Mouse (Mus musculus) embryonic facial prominence, embryonic 13.5 days (tissue): ENCODE results near the gene Adgrf2. TPM values are rescaled to one million over a fixed set of nuclear protein-coding genes. Genes with fewer than 3 reads are reported as not detected.

Experiments
- ATAC-seq: fragments of 200-750 bp; cut with Nextera tagmentation; 2 replicates; pipeline ENCODE4 v1.8.0; 2017; ENCODE audit warnings: low read depth; ENCODE audit not compliant: insufficient number of reproducible peaks, insufficient read depth, low FRiP score, low TSS enrichment
- H3K27ac ChIP-seq: fragments of 300-500 bp; sonication (generic); 2 replicates; pipeline ENCODE4 v1.5.1; 2015; ENCODE audit warnings: moderate library complexity, mild to moderate bottlenecking, inconsistent platforms
- H3K27me3 ChIP-seq: fragments of 300-500 bp; sonication (generic); 2 replicates; pipeline ENCODE4 v1.6.1; 2015; ENCODE audit warnings: mild to moderate bottlenecking, inconsistent platforms
- H3K36me3 ChIP-seq: fragments of 300-500 bp; sonication (generic); 2 replicates; pipeline ENCODE4 v1.6.1; 2015; ENCODE audit warnings: mild to moderate bottlenecking, inconsistent platforms
- H3K4me1 ChIP-seq: fragments of 300-500 bp; sonication (generic); 2 replicates; pipeline ENCODE4 v1.6.1; 2015; ENCODE audit warnings: inconsistent platforms
- H3K4me2 ChIP-seq: fragments of 300-500 bp; sonication (generic); 2 replicates; pipeline ENCODE4 v1.6.1; 2015; ENCODE audit warnings: moderate library complexity, mild to moderate bottlenecking, inconsistent platforms
- H3K4me3 ChIP-seq: fragments of 300-500 bp; sonication (generic); 2 replicates; pipeline ENCODE4 v1.5.1; 2015; ENCODE audit warnings: mild to moderate bottlenecking, inconsistent platforms
- H3K9ac ChIP-seq: fragments of 300-500 bp; sonication (generic); 2 replicates; pipeline ENCODE4 v1.6.1; 2015; ENCODE audit warnings: mild to moderate bottlenecking, inconsistent platforms
- H3K9me3 ChIP-seq: fragments of 300-500 bp; sonication (generic); 2 replicates; pipeline ENCODE4 v1.6.1; 2016; ENCODE audit warnings: inconsistent platforms
- WGBS: fragments of 180-500 bp; shearing (Covaris S2); methylation state at CpG from one replicate; pipeline ENCODE4 v1.1.7; 2015; ENCODE audit warnings: mixed read lengths; 5-methylcytosine and 5-hydroxymethylcytosine counted together
- polyA plus RNA-seq: library from polyadenylated mRNA; unstranded; fragments of >200 nt; fragmentation: Nextera tagmentation; extraction: Ambion mirVana; gene quantifications from 2 replicates; pipeline ENCODE4 v1.2.1, GENCODE M21; 2015

The Adgrf2 gene
- polyA plus RNA-seq, 1 experiment from 2014 or later, result 0.14 TPM

- no peak for ATAC-seq
- WGBS, result 91% methylated on average over 7 of the region's 7 CpGs
Measured at GRCm38 (mm10) chr17:42714991-42715390, 27.0 kb downstream of the Adgrf2 start.

GRCm38 (mm10) chr17:42710717-42711116 is 31.3 kb downstream of the Adgrf2 start:
- Histone ChIP-seq H3K27ac (no peak overlapping the region), H3K9ac (no peak overlapping the region), H3K4me2 (no peak overlapping the region), H3K4me3 (no peak overlapping the region), H3K27me3 (no peaks in the 10 kb centered on the region), H3K9me3 (no peaks in the 10 kb centered on the region), H3K4me1 (no peaks in the 10 kb centered on the region), H3K36me3 (no peaks in the 10 kb centered on the region)
- no peak for ATAC-seq
- 88% methylated on average over 7 of the region's 7 CpGs for WGBS

More at GRCm38 (mm10) chr17:42714991-42715390, 27.0 kb downstream of the Adgrf2 start:
- H3K9ac ChIP-seq, result no peak overlapping the region
- H3K27me3 ChIP-seq, result no peaks in the 10 kb centered on the region
- no peak overlapping the region for H3K4me3 ChIP-seq
- no peak overlapping the region for H3K27ac ChIP-seq
- H3K36me3 ChIP-seq, result no peaks in the 10 kb centered on the region
- H3K4me2 ChIP-seq, result no peak overlapping the region
- no peaks in the 10 kb centered on the region for H3K4me1 ChIP-seq
- H3K9me3 ChIP-seq, result no peaks in the 10 kb centered on the region

- 78% methylated on average over 4 of the region's 4 CpGs for WGBS
- Histone ChIP-seq H3K4me2 (no peak overlapping the region), H3K9me3 (no peaks in the 10 kb centered on the region), H3K4me3 (no peak overlapping the region), H3K27ac (no peak overlapping the region), H3K9ac (no peak overlapping the region), H3K36me3 (no peaks in the 10 kb centered on the region), H3K27me3 (no peaks in the 10 kb centered on the region), H3K4me1 (no peaks in the 10 kb centered on the region)
- ATAC-seq, result no peak
Measured at GRCm38 (mm10) chr17:42705611-42706010, 36.4 kb downstream of the Adgrf2 start.

GRCm38 (mm10) chr17:42702198-42702597 is 39.8 kb downstream of the Adgrf2 start:
- Histone ChIP-seq H3K9me3 (no peaks in the 10 kb centered on the region), H3K4me1 (no peaks in the 10 kb centered on the region), H3K4me2 (no peak overlapping the region), H3K36me3 (no peaks in the 10 kb centered on the region), H3K9ac (no peak overlapping the region), H3K27ac (no peak overlapping the region), H3K27me3 (no peaks in the 10 kb centered on the region), H3K4me3 (no peak overlapping the region)
- ATAC-seq, result no peak
- WGBS, result 82% methylated on average over 9 of the region's 9 CpGs

GRCm38 (mm10) chr17:42694730-42695129 is 47.2 kb downstream of the Adgrf2 start:
- no peak overlapping the region for H3K4me2 ChIP-seq
- peaks cover 9% of the 10 kb centered on the region for H3K4me1 ChIP-seq
- no peak overlapping the region for H3K4me3 ChIP-seq
- H3K9ac ChIP-seq, result no peak overlapping the region
- no peak overlapping the region for H3K27ac ChIP-seq
- no peak for ATAC-seq
- 84% methylated on average over 4 of the region's 4 CpGs for WGBS
- no peaks in the 10 kb centered on the region for H3K27me3 ChIP-seq
- no peaks in the 10 kb centered on the region for H3K9me3 ChIP-seq
- no peaks in the 10 kb centered on the region for H3K36me3 ChIP-seq

- no peak within 1 kb of the TSS for H3K4me3 ChIP-seq
- WGBS, result 83% methylated on average over 10 of the region's 10 CpGs
- no peak within 1 kb of the TSS for H3K9ac ChIP-seq
- H3K9me3 ChIP-seq, result no peaks in the 10 kb centered on the region
- no peak within 1 kb of the TSS for H3K4me2 ChIP-seq
- no peaks in the 10 kb centered on the region for H3K36me3 ChIP-seq
- ATAC-seq, result no peak
- H3K27ac ChIP-seq, result no peak within 1 kb of the TSS
- no peaks in the 10 kb centered on the region for H3K27me3 ChIP-seq
- peaks cover 9% of the 10 kb centered on the region for H3K4me1 ChIP-seq
Measured at GRCm38 (mm10) chr17:42692136-42692535, 49.8 kb downstream of the Adgrf2 start, which contains the start of gene Adgrf4. Adgrf4 (minus strand) TSS chr17:42692284.

- 81% methylated on average over 8 of the region's 8 CpGs for WGBS
Measured at GRCm38 (mm10) chr17:42690531-42690930, 51.4 kb downstream of the Adgrf2 start.

More at GRCm38 (mm10) chr17:42690531-42690930, 51.4 kb downstream of the Adgrf2 start:
- no peak overlapping the region for H3K4me3 ChIP-seq
- H3K36me3 ChIP-seq, result no peaks in the 10 kb centered on the region
- no peak overlapping the region for H3K9ac ChIP-seq
- no peak for ATAC-seq
- H3K4me2 ChIP-seq, result no peak overlapping the region
- peaks cover 2% of the 10 kb centered on the region; the same call in 1 of the 2 replicates for H3K4me1 ChIP-seq
- H3K27me3 ChIP-seq, result no peaks in the 10 kb centered on the region
- H3K9me3 ChIP-seq, result no peaks in the 10 kb centered on the region
- H3K27ac ChIP-seq, result no peak overlapping the region

Other genes starting within 250 kb of the Adgrf2 start
- not detected in 2 replicates for gene Opn5, start 130.8 kb downstream of the Adgrf2 start, polyA plus RNA-seq
- gene Adgrf4, start 49.9 kb downstream of the Adgrf2 start, polyA plus RNA-seq, result 0.62 and 0.87 TPM in 2 replicates
- gene Cd2ap, start 134.5 kb upstream of the Adgrf2 start, polyA plus RNA-seq, result 22.3 and 22.6 TPM in 2 replicates